Comparison of ENCODE assay signal across 15 mouse cellular contexts in the genomic region with DNA sequence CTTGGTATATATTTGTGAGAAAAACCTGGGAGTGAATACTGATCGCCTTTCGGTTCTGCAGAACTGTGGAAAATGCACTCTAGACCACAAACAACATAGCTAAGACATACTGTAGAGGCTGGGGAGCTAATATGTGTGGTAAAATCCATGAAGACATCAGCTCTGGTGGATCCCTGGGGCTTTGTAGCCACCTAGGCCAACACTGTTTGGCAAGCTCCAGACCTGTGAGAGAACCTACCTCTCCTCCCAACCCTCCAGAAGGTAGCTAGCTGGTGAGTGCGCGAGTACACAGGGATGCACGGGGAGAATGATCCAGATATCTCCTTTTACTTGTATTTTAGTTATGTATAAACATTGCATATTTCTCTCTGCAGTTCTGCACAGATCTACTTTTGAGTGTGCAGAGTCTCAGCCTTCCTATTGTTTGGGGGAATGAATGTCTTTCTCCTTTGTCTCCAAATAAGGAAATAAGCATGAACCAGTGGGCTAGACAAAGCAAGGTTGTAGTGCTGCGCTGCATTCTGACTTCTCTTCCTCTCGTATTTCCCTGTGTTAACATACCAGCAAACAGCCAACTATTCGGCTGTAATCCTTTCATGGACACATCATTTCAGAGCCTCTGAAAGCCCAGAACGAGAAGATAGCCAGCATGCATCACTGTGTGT.
DNase-seq lines count a peak whose midpoint lies in the region; ATAC-seq and TF ChIP-seq lines count a peak whose summit lies in the region.
"Had no signal": no experiment of that assay in that cellular context is flagged by ENCODE, and none has a peak within 500 bp of the region (broad histone marks: within the 10 kb centered on the region; RNA-seq: fewer than 3 reads in every experiment).

No protein-coding gene starts in this region.

- no peak overlapping the region for H3K4me3 ChIP-seq in forebrain, postnatal 0 days (ENCODE audit: low read depth, low read length)
- H3K4me3 ChIP-seq in forebrain, embryonic 14.5 days (ENCODE audit: low read depth, low read length), result no peak overlapping the region
- H3K4me3 ChIP-seq in lung, embryonic 16.5 days (ENCODE audit: low read length), result no peak overlapping the region
- H3K4me3 ChIP-seq in stomach, embryonic 14.5 days (ENCODE audit: low read depth, low read length), result no peak overlapping the region
- H3K4me3 ChIP-seq: limb, embryonic 13.5 days had no signal

- no peak for TF ChIP-seq CTCF in forebrain, postnatal 0 days (IDR thresholded peaks at IDR 0.05; ENCODE audit: low read depth)

- no peak overlapping the region for H3K27ac ChIP-seq in forebrain, postnatal 0 days (ENCODE audit: low read depth, low read length)
- H3K27ac ChIP-seq in forebrain, embryonic 14.5 days (ENCODE audit: low read depth, low read length), result no peak overlapping the region
- peak overlapping the region; percentile 64 for H3K27ac ChIP-seq in lung, embryonic 16.5 days (ENCODE audit: low read length)
- peak overlapping the region; percentile 85 for H3K27ac ChIP-seq in stomach, embryonic 14.5 days (ENCODE audit: low read length)
- H3K27ac ChIP-seq: kidney, postnatal 0 days; limb, embryonic 13.5 days had no signal

- H3K36me3 ChIP-seq in forebrain, postnatal 0 days (ENCODE audit: insufficient read depth), result peaks cover 20% of the 10 kb centered on the region
- peaks cover 21% of the 10 kb centered on the region for H3K36me3 ChIP-seq in forebrain, embryonic 14.5 days (ENCODE audit: control insufficient read depth, insufficient read depth, low read length)
- H3K36me3 ChIP-seq in lung, embryonic 16.5 days (ENCODE audit: control insufficient read depth, insufficient read depth, low read length), result peaks cover 6% of the 10 kb centered on the region; the same call in 1 of the 2 replicates
- peaks cover 8% of the 10 kb centered on the region; the same call in 1 of the 2 replicates for H3K36me3 ChIP-seq in stomach, embryonic 14.5 days (ENCODE audit: control insufficient read depth, insufficient read depth, low read length)

- no peak for DNase-seq in forebrain, postnatal 0 days
- DNase-seq in forebrain, embryonic 14.5 days (ENCODE audit: low spot score), result no peak
- DNase-seq in lung, postnatal 10 days, result no peak
- DNase-seq in cerebellum, adult 9-11 months, result peak; percentile 52
- DNase-seq in kidney, postnatal 10 days, result no peak
- DNase-seq in thymus, postnatal 36 days, result no peak
- DNase-seq: adrenal gland, postnatal 36 days; gastrocnemius, postnatal 10 days; layer of hippocampus, postnatal 36 days; lung, adult 18-20 months; thymus, postnatal 14 days had no signal

- no peaks in the 10 kb centered on the region for H3K4me1 ChIP-seq in forebrain, postnatal 0 days (ENCODE audit: insufficient read depth)
- no peaks in the 10 kb centered on the region for H3K4me1 ChIP-seq in forebrain, embryonic 14.5 days (ENCODE audit: control insufficient read depth, insufficient read depth, low read length)
- peaks cover 4% of the 10 kb centered on the region; the same call in 1 of the 2 replicates for H3K4me1 ChIP-seq in lung, embryonic 16.5 days (replicated peaks; ENCODE audit: control insufficient read depth, insufficient read depth, low read length)
- H3K4me1 ChIP-seq in stomach, embryonic 14.5 days (ENCODE audit: control insufficient read depth, insufficient read depth, low read length), result 0 out of 2 replicates have a peak, but pooled peaks cover 11% of the 10 kb centered on the region
- H3K4me1 ChIP-seq: limb, embryonic 13.5 days had no signal

- ATAC-seq in forebrain, postnatal 0 days, result peak; percentile 53; the same call in 1 of the 2 replicates
- ATAC-seq in forebrain, embryonic 14.5 days, result no peak
- peak; percentile 41; the same call in 1 of the 2 replicates for ATAC-seq in lung, embryonic 16.5 days (ENCODE audit: low read depth)
- no peak for ATAC-seq in stomach, embryonic 14.5 days (ENCODE audit: insufficient number of reproducible peaks, insufficient read depth, low FRiP score, low read depth)

- no peaks in the 10 kb centered on the region for H3K9me3 ChIP-seq in forebrain, postnatal 0 days (ENCODE audit: low read length)
- H3K9me3 ChIP-seq in forebrain, embryonic 14.5 days (replicated peaks; ENCODE audit: control insufficient read depth, low read length), result no peaks in the 10 kb centered on the region
- H3K9me3 ChIP-seq in lung, embryonic 16.5 days (ENCODE audit: control insufficient read depth, low read length), result no peaks in the 10 kb centered on the region
- H3K9me3 ChIP-seq in stomach, embryonic 14.5 days (ENCODE audit: control insufficient read depth, low read depth, low read length), result no peaks in the 10 kb centered on the region
- H3K9me3 ChIP-seq: limb, embryonic 13.5 days had no signal

- no peak overlapping the region for H3K4me2 ChIP-seq in forebrain, postnatal 0 days (ENCODE audit: low read depth)
- no peak overlapping the region for H3K4me2 ChIP-seq in forebrain, embryonic 14.5 days (ENCODE audit: low read length)
- no peak overlapping the region for H3K4me2 ChIP-seq in lung, embryonic 16.5 days (ENCODE audit: low read depth, low read length)
- no peak overlapping the region for H3K4me2 ChIP-seq in stomach, embryonic 14.5 days (replicated peaks; ENCODE audit: low read depth, low read length)
- H3K4me2 ChIP-seq: limb, embryonic 13.5 days had no signal

- H3K9ac ChIP-seq in forebrain, postnatal 0 days, result no peak overlapping the region
- no peak overlapping the region for H3K9ac ChIP-seq in forebrain, embryonic 14.5 days (ENCODE audit: low read length)
- H3K9ac ChIP-seq in lung, embryonic 16.5 days (ENCODE audit: low read length), result no peak overlapping the region
- H3K9ac ChIP-seq in stomach, embryonic 14.5 days (replicated peaks; ENCODE audit: low read depth, low read length), result no peak overlapping the region
- H3K9ac ChIP-seq: limb, embryonic 13.5 days had no signal

- WGBS in forebrain, postnatal 0 days, result 81% methylated on average over 9 of the region's 9 CpGs
- WGBS in forebrain, embryonic 14.5 days, result 83% methylated on average over 9 of the region's 9 CpGs
- WGBS in lung, embryonic 16.5 days, result 64% methylated on average over 9 of the region's 9 CpGs
- WGBS in stomach, embryonic 14.5 days, result 69% methylated on average over 9 of the region's 9 CpGs

- H3K27me3 ChIP-seq in forebrain, postnatal 0 days (ENCODE audit: insufficient read depth, low read length), result no peaks in the 10 kb centered on the region
- no peaks in the 10 kb centered on the region for H3K27me3 ChIP-seq in forebrain, embryonic 14.5 days (replicated peaks; ENCODE audit: control insufficient read depth, insufficient read depth, low read length)
- H3K27me3 ChIP-seq in lung, embryonic 16.5 days (ENCODE audit: control insufficient read depth, insufficient read depth, low read depth, low read length), result no peaks in the 10 kb centered on the region
- no peaks in the 10 kb centered on the region for H3K27me3 ChIP-seq in stomach, embryonic 14.5 days (ENCODE audit: control insufficient read depth, insufficient read depth, low read length)
- H3K27me3 ChIP-seq: limb, embryonic 13.5 days had no signal

Comparison
In these comparisons a context has a peak if more than half of its experiments do, and no peak if none do; other contexts are left out.
1. ATAC-seq: peak in forebrain, postnatal 0 days (single experiment) and lung, embryonic 16.5 days (single experiment); none in forebrain, embryonic 14.5 days (single experiment) and stomach, embryonic 14.5 days (single experiment).
2. H3K27ac ChIP-seq: peak in lung, embryonic 16.5 days (single experiment) and stomach, embryonic 14.5 days (single experiment); none in forebrain, postnatal 0 days (single experiment) and forebrain, embryonic 14.5 days (single experiment).